ENCODE assay signal across 29 mouse cellular contexts in the genomic region with DNA sequence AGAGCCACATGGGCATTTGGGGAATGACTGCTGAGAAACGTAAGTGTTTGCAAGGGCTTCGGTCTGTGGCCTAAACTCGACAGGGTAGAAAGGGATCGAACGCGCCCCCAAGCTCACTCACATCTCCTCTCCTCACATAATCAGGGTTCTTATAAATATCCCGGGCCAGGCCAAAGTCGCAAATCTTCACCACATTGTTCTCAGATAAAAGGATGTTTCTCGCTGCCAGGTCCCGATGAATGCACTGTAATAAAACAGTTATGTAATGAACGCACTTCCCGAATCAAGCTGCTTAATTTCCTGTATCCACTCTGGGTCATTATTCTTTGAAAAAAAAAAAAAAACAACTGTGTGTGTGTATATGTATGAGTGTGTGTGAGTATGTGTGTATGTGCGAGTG.
DNase-seq lines count a peak whose midpoint lies in the region; ATAC-seq and TF ChIP-seq lines count a peak whose summit lies in the region.
"Had no signal": no experiment of that assay in that cellular context is flagged by ENCODE, and none has a peak within 500 bp of the region (broad histone marks: within the 10 kb centered on the region; RNA-seq: fewer than 3 reads in every experiment).

No protein-coding gene starts in this region.

- H3K27ac ChIP-seq in heart, embryonic 10.5 days: no peak overlapping the region
- 0 out of 2 replicates have a peak overlapping the region, but pooled peaks have one; percentile 1 for H3K27ac ChIP-seq in heart, postnatal 0 days (ENCODE audit: low read depth)
- H3K27ac ChIP-seq in kidney, embryonic 14.5 days (ENCODE audit: low read depth, low read length): no peak overlapping the region
- H3K27ac ChIP-seq in brown adipose tissue, adult 24 weeks (replicated peaks; ENCODE audit: low read depth, low read length): peak overlapping the region; percentile 97
- H3K27ac ChIP-seq: embryonic facial prominence, embryonic 10.5 days; embryonic facial prominence, embryonic 15.5 days; forebrain, embryonic 12.5 days; hindbrain, embryonic 12.5 days; hindbrain, postnatal 0 days; intestine, embryonic 15.5 days; limb, embryonic 10.5 days; limb, embryonic 15.5 days; liver, embryonic 13.5 days; macrophage; midbrain, embryonic 13.5 days; neural tube, embryonic 13.5 days; stomach, postnatal 0 days had no signal

- H3K27me3 ChIP-seq in heart, embryonic 10.5 days (ENCODE audit: insufficient read depth, poor library complexity, severe bottlenecking): no peaks in the 10 kb centered on the region; the same call in 1 of the 2 replicates
- no peaks in the 10 kb centered on the region for H3K27me3 ChIP-seq in heart, postnatal 0 days (ENCODE audit: control insufficient read depth, insufficient read depth, low read length)
- H3K27me3 ChIP-seq in kidney, embryonic 14.5 days (ENCODE audit: control insufficient read depth, insufficient read depth, low read length): no peaks in the 10 kb centered on the region
- H3K27me3 ChIP-seq: embryonic facial prominence, embryonic 15.5 days; forebrain, embryonic 12.5 days; hindbrain, embryonic 12.5 days; intestine, embryonic 15.5 days; limb, embryonic 15.5 days; liver, embryonic 13.5 days; midbrain, embryonic 13.5 days; neural tube, embryonic 13.5 days had no signal

- DNase-seq in heart, adult 11 months: peak; percentile 97
- no peak for DNase-seq in heart, embryonic 10.5 days (ENCODE audit: low spot score)
- no peak for DNase-seq in heart, postnatal 0 days (ENCODE audit: low spot score)
- no peak for DNase-seq in heart, postnatal 25 days (ENCODE audit: low spot score)
- DNase-seq in kidney, postnatal 14 days: peak; percentile 45
- DNase-seq: cerebellum, adult 8-10 months; cerebellum, postnatal 25 days; forebrain, postnatal 0 days; gastrocnemius, postnatal 10 days; layer of hippocampus, adult 9-11 months; liver, embryonic 13.5 days; right cerebral cortex, postnatal 4 days; thymus, adult 18-20 months; thymus, postnatal 4 days had no signal

- WGBS in heart, embryonic 10.5 days: 88% methylated on average over 13 of the region's 13 CpGs
- 78% methylated on average over 13 of the region's 13 CpGs for WGBS in heart, postnatal 0 days
- 79% methylated on average over 13 of the region's 13 CpGs for WGBS in kidney, embryonic 14.5 days

- TF ChIP-seq EP300 in heart, postnatal 0 days (IDR thresholded peaks at IDR 0.05; ENCODE audit: low read depth): no peak

- no peak for TF ChIP-seq CTCF in heart, postnatal 0 days (IDR thresholded peaks at IDR 0.05; ENCODE audit: low read depth)

- H3K36me3 ChIP-seq in heart, embryonic 10.5 days: peaks cover 13% of the 10 kb centered on the region; the same call in 1 of the 2 replicates
- H3K36me3 ChIP-seq in heart, postnatal 0 days (replicated peaks; ENCODE audit: control insufficient read depth, insufficient read depth, low read length): no peaks in the 10 kb centered on the region; the same call in 1 of the 2 replicates
- no peaks in the 10 kb centered on the region for H3K36me3 ChIP-seq in kidney, embryonic 14.5 days (ENCODE audit: control insufficient read depth, insufficient read depth, low read length)
- H3K36me3 ChIP-seq: embryonic facial prominence, embryonic 10.5 days; embryonic facial prominence, embryonic 15.5 days; forebrain, embryonic 12.5 days; G1E; hindbrain, embryonic 12.5 days; intestine, embryonic 15.5 days; limb, embryonic 10.5 days; limb, embryonic 15.5 days; liver, embryonic 13.5 days; midbrain, embryonic 13.5 days; neural tube, embryonic 13.5 days had no signal

- H3K9me3 ChIP-seq in heart, embryonic 10.5 days: no peaks in the 10 kb centered on the region
- no peaks in the 10 kb centered on the region for H3K9me3 ChIP-seq in heart, postnatal 0 days (replicated peaks; ENCODE audit: control insufficient read depth, low read length)
- H3K9me3 ChIP-seq in kidney, embryonic 14.5 days (ENCODE audit: control insufficient read depth, low read length): no peaks in the 10 kb centered on the region
- H3K9me3 ChIP-seq: embryonic facial prominence, embryonic 10.5 days; embryonic facial prominence, embryonic 15.5 days; forebrain, embryonic 12.5 days; G1E; hindbrain, embryonic 12.5 days; intestine, embryonic 15.5 days; limb, embryonic 10.5 days; limb, embryonic 15.5 days; liver, embryonic 13.5 days; midbrain, embryonic 13.5 days; neural tube, embryonic 13.5 days had no signal

- H3K4me3 ChIP-seq in heart, embryonic 10.5 days: no peak overlapping the region
- no peak overlapping the region for H3K4me3 ChIP-seq in heart, postnatal 0 days (ENCODE audit: low read depth, low read length)
- H3K4me3 ChIP-seq in kidney, embryonic 14.5 days (ENCODE audit: low read length): no peak overlapping the region
- H3K4me3 ChIP-seq in brown adipose tissue, adult 24 weeks (ENCODE audit: insufficient read depth, low read depth, low read length): no peak overlapping the region; the same call in 1 of the 2 replicates
- H3K4me3 ChIP-seq: embryonic facial prominence, embryonic 10.5 days; embryonic facial prominence, embryonic 15.5 days; forebrain, embryonic 12.5 days; hindbrain, embryonic 12.5 days; intestine, embryonic 15.5 days; limb, embryonic 10.5 days; limb, embryonic 15.5 days; liver, embryonic 13.5 days; midbrain, embryonic 13.5 days; neural tube, embryonic 13.5 days had no signal

- H3K9ac ChIP-seq in heart, postnatal 0 days (replicated peaks; ENCODE audit: low read depth, low read length): no peak overlapping the region
- H3K9ac ChIP-seq in kidney, embryonic 14.5 days (ENCODE audit: low read depth, low read length): no peak overlapping the region
- H3K9ac ChIP-seq: embryonic facial prominence, embryonic 15.5 days; forebrain, embryonic 12.5 days; forebrain, postnatal 0 days; hindbrain, embryonic 12.5 days; intestine, embryonic 15.5 days; limb, embryonic 15.5 days; liver, embryonic 13.5 days; midbrain, embryonic 13.5 days; neural tube, embryonic 13.5 days had no signal

- H3K4me2 ChIP-seq in heart, postnatal 0 days (ENCODE audit: low read depth, low read length): no peak overlapping the region
- no peak overlapping the region for H3K4me2 ChIP-seq in kidney, embryonic 14.5 days (replicated peaks; ENCODE audit: low read depth, low read length)
- H3K4me2 ChIP-seq: embryonic facial prominence, embryonic 15.5 days; forebrain, embryonic 12.5 days; hindbrain, embryonic 12.5 days; intestine, embryonic 15.5 days; limb, embryonic 15.5 days; liver, embryonic 13.5 days; midbrain, embryonic 13.5 days; neural tube, embryonic 13.5 days had no signal

- peaks cover 13% of the 10 kb centered on the region for H3K4me1 ChIP-seq in heart, embryonic 10.5 days
- peaks cover 8% of the 10 kb centered on the region; the same call in 1 of the 2 replicates for H3K4me1 ChIP-seq in heart, postnatal 0 days (ENCODE audit: control insufficient read depth, insufficient read depth)
- no peaks in the 10 kb centered on the region for H3K4me1 ChIP-seq in kidney, embryonic 14.5 days (ENCODE audit: control insufficient read depth, insufficient read depth, low read length)
- H3K4me1 ChIP-seq in brown adipose tissue, adult 24 weeks (ENCODE audit: control insufficient read depth, insufficient read depth, insufficient read length, low read length): peaks cover 10% of the 10 kb centered on the region
- H3K4me1 ChIP-seq: embryonic facial prominence, embryonic 15.5 days; forebrain, embryonic 12.5 days; hindbrain, embryonic 12.5 days; intestine, embryonic 15.5 days; limb, embryonic 15.5 days; liver, embryonic 13.5 days; midbrain, embryonic 13.5 days; neural tube, embryonic 13.5 days had no signal

- ATAC-seq in heart, postnatal 0 days (ENCODE audit: insufficient read depth, low read depth): no peak
- no peak for ATAC-seq in kidney, embryonic 14.5 days (ENCODE audit: low FRiP score, low TSS enrichment)
- ATAC-seq: forebrain, postnatal 0 days; hindbrain, postnatal 0 days; intestine, embryonic 15.5 days; midbrain, embryonic 13.5 days had no signal

- intact Hi-C loops in heart, postnatal 25 days (cut with DNase I): loop anchor here (5.0 to 10.0 kb wide), 2 partner anchors 67 to 365 kb away; no protein-coding TSS in a partner anchor

Comparison
In these comparisons a context has a peak if more than half of its experiments do, and no peak if none do; other contexts are left out.
1. DNase-seq: peak in heart, adult 11 months (single experiment) and kidney, postnatal 14 days (single experiment); none in heart, embryonic 10.5 days (single experiment), heart, postnatal 0 days (single experiment) and heart, postnatal 25 days (single experiment).
2. H3K27ac ChIP-seq: peak in heart, postnatal 0 days (single experiment) and brown adipose tissue, adult 24 weeks (single experiment); none in heart, embryonic 10.5 days (single experiment) and kidney, embryonic 14.5 days (single experiment).